Mouse (Mus musculus): ENCODE results near the gene Prss54.

- no peak for TF ChIP-seq POLR2A (IDR thresholded peaks at IDR 0.05; ENCODE audit: borderline replicate concordance, extremely low read depth, insufficient read depth, insufficient read length, poor library complexity, severe bottlenecking)
- TF ChIP-seq CTCF (IDR thresholded peaks at IDR 0.05; ENCODE audit: borderline replicate concordance, extremely low read depth, insufficient read depth, insufficient read length) = no peak
Measured at GRCm38 (mm10) chr8:95593439-95594393, 17.6 kb upstream of the Prss54 start.
